Mouse (Mus musculus) small intestine, adult 2 months (tissue): ENCODE data around the gene Snx32.

Source experiments
- CTCF ChIP-seq: fragments of 200-500 bp; IDR thresholded peaks from 2 replicates; pipeline ENCODE4 v1.5.1; 2012; ENCODE audit warnings: low read depth, mild to moderate bottlenecking, control low read depth, inconsistent platforms, low read length, moderate library complexity, mixed read lengths; ENCODE audit not compliant: insufficient replicate concordance, insufficient read length; ENCODE audit errors: extremely low read depth
- POLR2A ChIP-seq: fragments of 200-500 bp; IDR thresholded peaks from 2 replicates; pipeline ENCODE4 v1.6.1; 2012; ENCODE audit warnings: low read depth, mild to moderate bottlenecking, control low read depth, inconsistent platforms, low read length, moderate library complexity

DNA sequence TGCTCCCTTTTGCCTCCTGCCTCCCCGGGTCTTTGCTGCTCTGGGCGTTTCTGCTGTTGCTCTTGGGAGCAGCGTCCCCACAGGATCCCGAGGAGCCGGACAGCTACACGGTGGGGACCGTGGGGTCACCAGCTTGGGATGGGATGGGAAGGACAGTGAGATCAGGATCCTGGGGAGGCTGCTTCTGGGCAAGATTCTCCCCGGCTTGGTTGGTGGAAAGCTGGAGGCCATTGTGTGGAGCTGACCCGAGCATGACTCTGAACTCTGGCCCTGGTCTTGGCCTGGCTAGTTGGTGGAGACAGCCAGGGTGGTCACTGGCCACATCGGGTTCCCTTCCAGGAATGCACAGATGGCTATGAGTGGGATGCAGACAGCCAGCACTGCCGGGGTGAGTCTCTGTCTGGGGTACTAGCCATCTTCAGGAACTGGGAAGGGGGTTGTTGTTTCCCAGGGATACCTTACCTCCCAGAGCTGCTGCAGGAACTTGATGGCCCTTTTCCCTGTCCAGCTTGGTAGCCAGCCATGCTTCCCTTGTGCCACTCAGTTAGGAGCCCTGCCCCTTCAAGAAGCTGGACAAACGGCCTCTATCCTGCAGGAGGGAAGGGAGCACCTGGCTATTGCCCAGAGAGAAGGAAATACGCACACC, 35.1 kb downstream of the Snx32 start:
- TF ChIP-seq CTCF (no peak), POLR2A (no peak)
